Mouse (Mus musculus) liver, embryonic 14.5 days (tissue): ENCODE data around the gene Cdc42ep5.

ENCODE experiments used
- CTCF ChIP-seq: IDR thresholded peaks from 2 replicates; pipeline ENCODE4 v1.5.1; 2016; ENCODE audit warnings: antibody characterized with exemption, low read depth, control low read depth
- EP300 ChIP-seq: IDR thresholded peaks from 2 replicates; pipeline ENCODE4 v1.6.1; 2016; ENCODE audit warnings: antibody characterized with exemption, low read depth

DNA sequence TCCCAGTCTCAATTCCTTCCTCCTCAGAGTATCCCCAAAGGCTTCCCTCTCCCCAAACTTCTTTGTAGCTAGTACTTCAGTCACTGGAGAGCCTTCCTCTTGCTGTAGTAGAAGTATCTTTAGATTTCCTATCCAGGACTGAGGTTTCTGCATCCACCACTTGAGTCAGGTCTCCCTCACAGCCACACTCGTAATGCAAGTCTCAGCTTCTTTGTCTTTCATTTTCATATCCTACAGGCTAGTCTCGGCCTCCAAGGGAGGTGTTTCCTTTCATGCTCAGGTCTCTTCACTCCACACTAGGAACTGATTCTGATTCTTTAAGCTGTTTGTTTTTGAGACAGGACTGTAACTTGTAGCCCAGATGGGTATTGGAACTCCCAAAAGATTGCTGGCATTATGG, 26.5 kb downstream of the Cdc42ep5 start:
- no peak for TF ChIP-seq CTCF
- TF ChIP-seq EP300, result no peak
